ENCODE assay signal across 25 mouse cellular contexts in genomic region chr5:38899051-38899450, GRCm38 (mm10). TPM values are rescaled to one million over a fixed set of nuclear protein-coding genes. Genes with fewer than 3 reads are reported as not detected.
DNase-seq lines count a peak whose midpoint lies in the region; ATAC-seq and TF ChIP-seq lines count a peak whose summit lies in the region.
"Had no signal": no experiment of that assay in that cellular context is flagged by ENCODE, and none has a peak within 500 bp of the region (broad histone marks: within the 10 kb centered on the region; RNA-seq: fewer than 3 reads in every experiment).

No protein-coding gene starts in this region.

- intact Hi-C loops in gastrocnemius, adult 2 months (cut with DNase I), result no loop called here

- no peaks in the 10 kb centered on the region; the same call in 1 of the 2 replicates for H3K4me1 ChIP-seq in intestine, embryonic 16.5 days (ENCODE audit: control insufficient read depth, insufficient read depth, low read length)
- no peaks in the 10 kb centered on the region for H3K4me1 ChIP-seq in forebrain, embryonic 13.5 days
- H3K4me1 ChIP-seq: embryonic facial prominence, embryonic 10.5 days; hindbrain, embryonic 12.5 days; limb, embryonic 10.5 days; liver, embryonic 12.5 days; midbrain, embryonic 13.5 days had no signal

- H3K27me3 ChIP-seq in intestine, embryonic 16.5 days (replicated peaks; ENCODE audit: control insufficient read depth, insufficient read depth, low read length), result no peaks in the 10 kb centered on the region
- no peaks in the 10 kb centered on the region for H3K27me3 ChIP-seq in forebrain, embryonic 13.5 days
- H3K27me3 ChIP-seq: hindbrain, embryonic 12.5 days; liver, embryonic 12.5 days; midbrain, embryonic 13.5 days had no signal

- H3K4me2 ChIP-seq in intestine, embryonic 16.5 days (ENCODE audit: low read depth, low read length), result no peak overlapping the region
- no peak overlapping the region for H3K4me2 ChIP-seq in forebrain, embryonic 13.5 days
- H3K4me2 ChIP-seq: hindbrain, embryonic 12.5 days; liver, embryonic 12.5 days; midbrain, embryonic 13.5 days had no signal

- no peak for DNase-seq in gastrocnemius, adult 2 months
- no peak for DNase-seq in gastrocnemius, postnatal 4 days (ENCODE audit: low spot score in 2 of 2)
- peak; percentile 68 for DNase-seq in kidney, postnatal 10 days
- DNase-seq in kidney, postnatal 25 days, result no peak
- peak; percentile 19 for DNase-seq in right cerebral cortex, adult 18-20 months
- DNase-seq in right cerebral cortex, postnatal 10 days (ENCODE audit: low spot score in 2 of 2), result no peak
- DNase-seq: adrenal gland, adult 8-10 months; cerebellum, adult 11-12 months; cerebellum, postnatal 36 days had no signal

- H3K36me3 ChIP-seq in intestine, embryonic 16.5 days (ENCODE audit: control insufficient read depth, insufficient read depth, low read length), result no peaks in the 10 kb centered on the region
- H3K36me3 ChIP-seq in forebrain, embryonic 13.5 days (ENCODE audit: poor library complexity, severe bottlenecking), result no peaks in the 10 kb centered on the region
- H3K36me3 ChIP-seq: embryonic facial prominence, embryonic 10.5 days; hindbrain, embryonic 12.5 days; limb, embryonic 10.5 days; liver, embryonic 12.5 days; midbrain, embryonic 13.5 days had no signal

- H3K27ac ChIP-seq in gastrocnemius, adult 2 months, result peak overlapping the region; percentile 38; the same call in 1 of the 2 replicates
- no peak overlapping the region for H3K27ac ChIP-seq in intestine, embryonic 16.5 days (ENCODE audit: low read length)
- no peak overlapping the region for H3K27ac ChIP-seq in forebrain, embryonic 13.5 days
- H3K27ac ChIP-seq: embryonic facial prominence, embryonic 10.5 days; hindbrain, embryonic 12.5 days; layer of hippocampus, adult 2 months; limb, embryonic 10.5 days; liver, embryonic 12.5 days; midbrain, embryonic 13.5 days had no signal

- TF ChIP-seq CTCF in gastrocnemius, adult 2 months (IDR thresholded peaks at IDR 0.05), result no peak

- H3K4me3 ChIP-seq in gastrocnemius, adult 2 months, result no peak overlapping the region
- H3K4me3 ChIP-seq in intestine, embryonic 16.5 days (ENCODE audit: low read length), result no peak overlapping the region
- no peak overlapping the region for H3K4me3 ChIP-seq in forebrain, embryonic 13.5 days
- H3K4me3 ChIP-seq: embryonic facial prominence, embryonic 10.5 days; erythroblast, embryonic 14.5 days; hindbrain, embryonic 12.5 days; layer of hippocampus, adult 2 months; left cerebral cortex, adult 2 months; limb, embryonic 10.5 days; liver, embryonic 12.5 days; midbrain, embryonic 13.5 days; myocyte had no signal

- ATAC-seq in intestine, embryonic 16.5 days, result peak; percentile 77
- ATAC-seq in forebrain, embryonic 13.5 days, result no peak
- ATAC-seq: forebrain, embryonic 16.5 days; inflammation-experienced regulatory T-cells, adult 6 months; liver, embryonic 12.5 days; midbrain, embryonic 13.5 days had no signal

- no peak overlapping the region for H3K9ac ChIP-seq in intestine, embryonic 16.5 days (ENCODE audit: low read depth, low read length)
- H3K9ac ChIP-seq in forebrain, embryonic 13.5 days, result no peak overlapping the region
- H3K9ac ChIP-seq: hindbrain, embryonic 12.5 days; liver, embryonic 12.5 days; midbrain, embryonic 13.5 days had no signal

- 53% methylated on average over 2 of the region's 2 CpGs for WGBS in intestine, embryonic 16.5 days
- WGBS in forebrain, embryonic 13.5 days, result 94% methylated on average over 2 of the region's 2 CpGs

- no peaks in the 10 kb centered on the region for H3K9me3 ChIP-seq in intestine, embryonic 16.5 days (ENCODE audit: control insufficient read depth, low read length)
- no peaks in the 10 kb centered on the region for H3K9me3 ChIP-seq in forebrain, embryonic 13.5 days (replicated peaks)
- H3K9me3 ChIP-seq: embryonic facial prominence, embryonic 10.5 days; hindbrain, embryonic 12.5 days; limb, embryonic 10.5 days; liver, embryonic 12.5 days; midbrain, embryonic 13.5 days had no signal

RNA-seq across cellular contexts. Expression of gene Clnk, which starts 22.4 kb away (rescaled TPM):
- not detected for total RNA-seq in gastrocnemius, adult 2 months (2021)
- not detected for total RNA-seq in gastrocnemius, postnatal 4 days (2021)
- polyA plus RNA-seq in intestine, embryonic 16.5 days (2015; fragmentation: Nextera tagmentation; extraction: Ambion mirVana), result 0.28 and 0.57 TPM in 2 replicates
- 0.22 TPM in 1 of 2 replicates, not detected in the other for polyA plus RNA-seq in forebrain, embryonic 13.5 days (2015; fragmentation: Nextera tagmentation; extraction: Ambion mirVana)
- total RNA-seq: gastrocnemius, adult 8-10 months; layer of hippocampus, adult 2 months; neutrophil, adult 5-6 weeks had no signal
- polyA plus RNA-seq: erythroblast, embryonic 14.5 days; heart, embryonic 14.5 days; inflammation-experienced regulatory T-cells, adult 6 months; liver, embryonic 12.5 days; myocyte had no signal

Comparison
In these comparisons a context has a peak if more than half of its experiments do, and no peak if none do; other contexts are left out.
1. DNase-seq: peak in kidney, postnatal 10 days (single experiment) and right cerebral cortex, adult 18-20 months (single experiment); none in gastrocnemius, adult 2 months (single experiment), gastrocnemius, postnatal 4 days (0 of 2), kidney, postnatal 25 days (0 of 2) and right cerebral cortex, postnatal 10 days (0 of 2).